Mouse (Mus musculus) midbrain, embryonic 14.5 days (tissue): ENCODE data around the gene Olfr1090. TPM values are rescaled to one million over a fixed set of nuclear protein-coding genes. Genes with fewer than 3 reads are reported as not detected.

Source experiments
- ATAC-seq: fragments of 200-750 bp; cut with Nextera tagmentation; 2 replicates; pipeline ENCODE4 v1.8.0; 2017; ENCODE audit warnings: moderate number of reproducible peaks, moderate library complexity; ENCODE audit not compliant: low FRiP score, low TSS enrichment
- DNase-seq: peaks from one replicate; pipeline ENCODE4 v3.0.0-alpha.2; 2015
- H3K27ac ChIP-seq: fragments of 300-500 bp; sonication (generic); replicated peaks from 2 replicates; pipeline ENCODE4 v1.5.1; 2014; ENCODE audit warnings: mild to moderate bottlenecking, low read depth, low read length, moderate library complexity
- H3K27me3 ChIP-seq: fragments of 300-500 bp; sonication (generic); 2 replicates; pipeline ENCODE4 v1.6.1; 2014; ENCODE audit warnings: low read length, control low read depth, mixed read lengths; ENCODE audit not compliant: control insufficient read depth, insufficient read depth
- H3K36me3 ChIP-seq: fragments of 300-500 bp; sonication (generic); 2 replicates; pipeline ENCODE4 v1.6.1; 2014; ENCODE audit warnings: low read length, control low read depth; ENCODE audit not compliant: control insufficient read depth, insufficient read depth
- H3K4me1 ChIP-seq: fragments of 300-500 bp; sonication (generic); 2 replicates; pipeline ENCODE4 v1.6.1; 2014; ENCODE audit warnings: mild to moderate bottlenecking, antibody characterized with exemption, low read length, control low read depth; ENCODE audit not compliant: control insufficient read depth, insufficient read depth
- H3K4me2 ChIP-seq: fragments of 300-500 bp; sonication (generic); 2 replicates; pipeline ENCODE4 v1.6.1; 2014; ENCODE audit warnings: mild to moderate bottlenecking, low read length, moderate library complexity
- H3K4me3 ChIP-seq: fragments of 300-500 bp; sonication (generic); replicated peaks from 2 replicates; pipeline ENCODE4 v1.5.1; 2014; ENCODE audit warnings: low read depth, low read length
- H3K9ac ChIP-seq: fragments of 300-500 bp; sonication (generic); replicated peaks from 2 replicates; pipeline ENCODE4 v1.6.1; 2014; ENCODE audit warnings: mild to moderate bottlenecking, low read length, moderate library complexity
- H3K9me3 ChIP-seq: fragments of 300-500 bp; sonication (generic); 2 replicates; pipeline ENCODE4 v1.6.1; 2016; ENCODE audit warnings: low read length, control low read depth, mixed read lengths; ENCODE audit not compliant: control insufficient read depth
- WGBS: fragments of 180-500 bp; shearing (Covaris S2); extraction: QIAGEN DNeasy Blood & Tissue Kit; methylation state at CpG from one replicate; pipeline ENCODE4 v1.1.7; 2014; 5-methylcytosine and 5-hydroxymethylcytosine counted together
- polyA plus RNA-seq: library from polyadenylated mRNA; unstranded; fragments of >200 nt; fragmentation: Nextera tagmentation; extraction: Ambion mirVana; gene quantifications from 2 replicates; pipeline ENCODE4 v1.2.1, GENCODE M21; 2014

Gene Olfr1090
- not detected in 2 replicates for polyA plus RNA-seq

- H3K4me2 ChIP-seq, result no peak within 1 kb of the TSS
- H3K9me3 ChIP-seq, result no peaks in the 10 kb centered on the region
- no peak for ATAC-seq
- H3K27ac ChIP-seq, result no peak within 1 kb of the TSS
- no peaks in the 10 kb centered on the region for H3K27me3 ChIP-seq
- H3K9ac ChIP-seq, result no peak within 1 kb of the TSS
- H3K4me3 ChIP-seq, result no peak within 1 kb of the TSS
- no peaks in the 10 kb centered on the region for H3K4me1 ChIP-seq
- no peak for DNase-seq
- H3K36me3 ChIP-seq, result no peaks in the 10 kb centered on the region
- WGBS, result 93% methylated on average over 1 of the region's 1 CpGs
These were observed at the start of gene Olfr1090 for GRCm38 (mm10) chr2:86758893-86759292. Olfr1090 (minus strand) TSS chr2:86758993.

DNA sequence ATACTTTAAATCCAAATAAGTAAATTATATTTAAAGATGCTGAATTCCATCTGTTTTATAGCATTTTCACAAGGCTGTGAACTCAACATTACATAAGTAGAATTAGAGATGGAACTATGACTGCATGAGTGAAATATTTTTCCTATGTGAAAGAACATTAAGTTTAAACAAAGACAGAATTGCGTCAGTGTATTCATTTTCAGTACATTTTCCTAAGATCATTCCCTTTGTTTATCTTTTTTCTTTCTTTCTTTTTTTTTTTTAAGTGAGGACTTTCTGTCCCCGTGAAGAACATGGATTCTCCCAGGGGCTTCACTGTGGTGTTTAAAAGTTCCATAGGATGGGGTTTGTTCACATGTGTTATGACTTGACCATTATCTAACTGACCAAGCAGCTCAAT lies 23.4 kb upstream of the Olfr1090 start, which contains the start of gene Olfr1093:
Gene Olfr1093, plus strand, starts transcription at position 301 of the 400 bp plus-strand sequence.
- Histone ChIP-seq H3K9me3 (no peaks in the 10 kb centered on the region), H3K4me3 (no peak within 1 kb of the TSS), H3K9ac (no peak within 1 kb of the TSS), H3K4me1 (no peaks in the 10 kb centered on the region), H3K27me3 (no peaks in the 10 kb centered on the region), H3K27ac (no peak within 1 kb of the TSS), H3K36me3 (no peaks in the 10 kb centered on the region), H3K4me2 (no peak within 1 kb of the TSS)
- WGBS, result 87% methylated on average over 2 of the region's 2 CpGs
- DNase-seq (no peak), ATAC-seq (no peak)

DNA sequence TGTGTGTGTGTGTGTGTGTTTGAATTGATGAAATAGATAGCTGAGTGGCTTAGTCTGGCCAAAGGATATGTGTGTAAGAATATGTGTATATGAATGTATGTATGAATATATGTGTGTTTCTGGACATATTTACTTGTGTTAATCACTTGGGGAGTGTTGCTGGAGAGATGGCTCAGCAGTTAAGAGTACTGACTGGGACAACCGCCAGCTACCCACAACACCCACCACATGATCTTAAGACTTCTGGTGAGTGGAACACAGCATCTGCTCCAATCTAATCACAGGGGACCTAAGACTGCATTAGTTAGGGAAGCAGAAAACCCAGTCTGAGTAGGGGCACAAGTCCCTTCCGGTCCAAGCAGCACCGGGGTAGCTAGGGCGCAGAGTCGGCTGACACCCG lies 2.3 kb upstream of the Olfr1090 start:
- Histone ChIP-seq H3K36me3 (no peaks in the 10 kb centered on the region), H3K9ac (no peak overlapping the region), H3K9me3 (no peaks in the 10 kb centered on the region), H3K4me1 (no peaks in the 10 kb centered on the region), H3K27ac (no peak overlapping the region), H3K4me2 (no peak overlapping the region), H3K27me3 (no peaks in the 10 kb centered on the region), H3K4me3 (no peak overlapping the region)
- DNase-seq (no peak), ATAC-seq (no peak)
- WGBS, result 97% methylated on average over 6 of the region's 6 CpGs

DNA sequence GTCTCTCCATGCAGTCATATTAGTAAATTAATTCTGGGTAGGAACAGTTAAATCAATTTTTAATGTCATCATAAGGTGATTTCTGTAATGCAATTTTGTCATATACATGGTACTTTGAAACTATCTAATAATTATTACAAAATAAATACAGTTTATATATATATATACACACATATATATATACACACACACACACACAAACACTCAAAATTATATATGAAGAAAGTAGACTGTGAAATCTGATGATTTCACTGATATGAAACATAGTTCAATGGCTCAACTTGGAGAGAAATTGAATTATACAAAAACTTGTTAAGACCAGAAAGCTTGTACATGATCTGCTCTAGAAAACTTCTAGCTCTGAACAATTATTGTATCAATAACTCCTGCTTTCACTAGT lies 25.2 kb downstream of the Olfr1090 start, which contains the start of gene Olfr1089:
Gene Olfr1089, minus strand, starts transcription at position 101 of the 400 bp plus-strand sequence.
- ATAC-seq, result no peak
- Histone ChIP-seq H3K36me3 (no peaks in the 10 kb centered on the region), H3K9me3 (no peaks in the 10 kb centered on the region), H3K4me3 (no peak within 1 kb of the TSS), H3K27ac (no peak within 1 kb of the TSS), H3K9ac (no peak within 1 kb of the TSS), H3K27me3 (no peaks in the 10 kb centered on the region), H3K4me1 (no peaks in the 10 kb centered on the region), H3K4me2 (no peak within 1 kb of the TSS)
- no peak for DNase-seq

Other genes with a start within 250 kb of the Olfr1090 start
- not detected in 2 replicates for gene Olfr1079, start 216.5 kb downstream of the Olfr1090 start, polyA plus RNA-seq
- not detected in 2 replicates for gene Olfr1080, start 200.8 kb downstream of the Olfr1090 start, polyA plus RNA-seq
- not detected in 2 replicates for gene Olfr1082, start 160.0 kb downstream of the Olfr1090 start, polyA plus RNA-seq
- not detected in 2 replicates for gene Olfr1084, start 119.3 kb downstream of the Olfr1090 start, polyA plus RNA-seq
- not detected in 2 replicates for gene Olfr1085, start 97.0 kb downstream of the Olfr1090 start, polyA plus RNA-seq
- gene Olfr1086, start 78.9 kb downstream of the Olfr1090 start, polyA plus RNA-seq, result not detected in 2 replicates
- not detected in 2 replicates for gene Olfr1087, start 60.6 kb downstream of the Olfr1090 start, polyA plus RNA-seq
- gene Olfr1089, start 25.3 kb downstream of the Olfr1090 start, polyA plus RNA-seq, result not detected in 2 replicates
- gene Olfr1093, start 23.5 kb upstream of the Olfr1090 start, polyA plus RNA-seq, result not detected in 2 replicates
- not detected in 2 replicates for gene Olfr141, start 51.0 kb upstream of the Olfr1090 start, polyA plus RNA-seq
- gene Olfr1094, start 65.7 kb upstream of the Olfr1090 start, polyA plus RNA-seq, result not detected in 2 replicates
- gene Olfr1095, start 92.7 kb upstream of the Olfr1090 start, polyA plus RNA-seq, result not detected in 2 replicates
- not detected in 2 replicates for gene Gm13723, start 115.8 kb upstream of the Olfr1090 start, polyA plus RNA-seq
- not detected in 2 replicates for gene Olfr1097, start 133.2 kb upstream of the Olfr1090 start, polyA plus RNA-seq
- not detected in 2 replicates for gene Olfr1098, start 165.6 kb upstream of the Olfr1090 start, polyA plus RNA-seq
- gene Olfr1099, start 201.7 kb upstream of the Olfr1090 start, polyA plus RNA-seq, result not detected in 2 replicates
- not detected in 2 replicates for gene Olfr1100, start 221.0 kb upstream of the Olfr1090 start, polyA plus RNA-seq
- gene Olfr1101, start 232.2 kb upstream of the Olfr1090 start, polyA plus RNA-seq, result not detected in 2 replicates
- gene Olfr1102, start 239.4 kb upstream of the Olfr1090 start, polyA plus RNA-seq, result not detected in 2 replicates